Mouse (Mus musculus): Measurements from ENCODE around the gene Abhd16a.
"Not testable (repeated sequence)": the region's sequence is repeated elsewhere in the genome, so short reads cannot be mapped to it uniquely, and the experiment has no call there.

DNA sequence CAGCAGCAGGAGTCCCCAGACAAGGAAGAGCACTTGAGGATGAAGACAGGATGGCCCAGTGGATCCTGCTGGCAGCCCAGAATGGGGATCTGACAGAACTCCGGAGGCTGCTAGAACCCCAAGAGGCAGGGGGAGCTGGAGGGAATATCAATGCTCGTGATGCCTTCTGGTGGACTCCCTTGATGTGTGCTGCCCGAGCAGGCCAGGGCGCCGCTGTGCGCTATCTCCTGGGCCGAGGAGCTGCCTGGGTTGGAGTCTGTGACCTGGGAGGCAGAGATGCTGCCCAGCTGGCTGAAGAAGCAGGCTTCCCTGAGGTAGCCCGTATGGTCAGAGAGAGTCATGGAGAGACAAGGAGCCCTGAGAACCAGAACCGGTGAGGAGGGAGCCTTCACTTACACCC lies 34.2 kb downstream of the Abhd16a start:
- TF ChIP-seq CTCF (IDR thresholded peaks at IDR 0.05; ENCODE audit: low read depth, low read length); POLR2A (IDR thresholded peaks at IDR 0.05; ENCODE audit: extremely low read depth, insufficient read depth, low read length): not testable (repeated sequence)

Measured in liver, adult 2 months (tissue).